Mouse (Mus musculus): ENCODE results near the gene Pacs1. TPM values are rescaled to one million over a fixed set of nuclear protein-coding genes. Genes with fewer than 3 reads are reported as not detected.

The Pacs1 gene
- polyA plus RNA-seq (2014; fragmentation: Illumina TruSeq; extraction: RNeasy Lipid Tissue Mini Kit (QIAGEN cat#74804); ENCODE audit: low replicate concordance): 0.74 TPM

GRCm38 (mm10) chr19:5272801-5273733, at the start of gene Pacs1:
Gene Pacs1 (minus strand): TSS chr19:5273119.

GRCm38 (mm10) chr19:5297903-5298800, 25.2 kb upstream of the Pacs1 start, which contains the start of gene Gal3st3:
Gene Gal3st3 (plus strand): TSS chr19:5298331.

GRCm38 (mm10) chr19:5294972-5295735, 22.2 kb upstream of the Pacs1 start, which contains the start of gene Sf3b2:
Gene Sf3b2 (minus strand): TSS chr19:5295455.

GRCm38 (mm10) chr19:5118384-5118698, 154.6 kb downstream of the Pacs1 start, which contains the start of gene Klc2:
Gene Klc2 (minus strand): TSS chr19:5118560.

GRCm38 (mm10) chr19:5106731-5107191, 166.2 kb downstream of the Pacs1 start, which contains the start of gene Rab1b:
Gene Rab1b (minus strand): TSS chr19:5107072.

GRCm38 (mm10) chr19:5098363-5099143, 174.4 kb downstream of the Pacs1 start, which contains the start of gene Cnih2:
Gene Cnih2 (minus strand): TSS chr19:5098521.

GRCm38 (mm10) chr19:5087884-5088728, 184.8 kb downstream of the Pacs1 start, which contains the start of gene Yif1a:
Gene Yif1a (plus strand): TSS chr19:5088538.

GRCm38 (mm10) chr19:5085145-5085863, 187.6 kb downstream of the Pacs1 start, which contains the start of gene Tmem151a:
Gene Tmem151a (minus strand): TSS chr19:5085531.

Other genes with a start within 250 kb of the Pacs1 start
- gene Slc29a2, start 249.3 kb downstream of the Pacs1 start, polyA plus RNA-seq (2014; fragmentation: Illumina TruSeq; extraction: RNeasy Lipid Tissue Mini Kit (QIAGEN cat#74804); ENCODE audit: low replicate concordance): not detected
- gene B4gat1, start 234.3 kb downstream of the Pacs1 start, polyA plus RNA-seq (2014; fragmentation: Illumina TruSeq; extraction: RNeasy Lipid Tissue Mini Kit (QIAGEN cat#74804); ENCODE audit: low replicate concordance): 7.2 TPM
- 0.30 TPM for gene AC124502.3, start 234.2 kb downstream of the Pacs1 start, polyA plus RNA-seq (2014; fragmentation: Illumina TruSeq; extraction: RNeasy Lipid Tissue Mini Kit (QIAGEN cat#74804); ENCODE audit: low replicate concordance)
- not detected for gene Brms1, start 231.8 kb downstream of the Pacs1 start, polyA plus RNA-seq (2014; fragmentation: Illumina TruSeq; extraction: RNeasy Lipid Tissue Mini Kit (QIAGEN cat#74804); ENCODE audit: low replicate concordance)
- gene Rin1, start 222.6 kb downstream of the Pacs1 start, polyA plus RNA-seq (2014; fragmentation: Illumina TruSeq; extraction: RNeasy Lipid Tissue Mini Kit (QIAGEN cat#74804); ENCODE audit: low replicate concordance): 0.26 TPM
- not detected for gene Cd248, start 205.0 kb downstream of the Pacs1 start, polyA plus RNA-seq (2014; fragmentation: Illumina TruSeq; extraction: RNeasy Lipid Tissue Mini Kit (QIAGEN cat#74804); ENCODE audit: low replicate concordance)
- gene Tmem151a, start 187.6 kb downstream of the Pacs1 start, polyA plus RNA-seq (2014; fragmentation: Illumina TruSeq; extraction: RNeasy Lipid Tissue Mini Kit (QIAGEN cat#74804); ENCODE audit: low replicate concordance): not detected
- gene Yif1a, start 184.6 kb downstream of the Pacs1 start, polyA plus RNA-seq (2014; fragmentation: Illumina TruSeq; extraction: RNeasy Lipid Tissue Mini Kit (QIAGEN cat#74804); ENCODE audit: low replicate concordance): 21.1 TPM
- gene Cnih2, start 174.6 kb downstream of the Pacs1 start, polyA plus RNA-seq (2014; fragmentation: Illumina TruSeq; extraction: RNeasy Lipid Tissue Mini Kit (QIAGEN cat#74804); ENCODE audit: low replicate concordance): not detected
- 0.67 TPM for gene Rab1b, start 166.0 kb downstream of the Pacs1 start, polyA plus RNA-seq (2014; fragmentation: Illumina TruSeq; extraction: RNeasy Lipid Tissue Mini Kit (QIAGEN cat#74804); ENCODE audit: low replicate concordance)
- not detected for gene Klc2, start 154.6 kb downstream of the Pacs1 start, polyA plus RNA-seq (2014; fragmentation: Illumina TruSeq; extraction: RNeasy Lipid Tissue Mini Kit (QIAGEN cat#74804); ENCODE audit: low replicate concordance)
- gene Sf3b2, start 22.3 kb upstream of the Pacs1 start, polyA plus RNA-seq (2014; fragmentation: Illumina TruSeq; extraction: RNeasy Lipid Tissue Mini Kit (QIAGEN cat#74804); ENCODE audit: low replicate concordance): 25.7 TPM
- gene Gal3st3, start 25.2 kb upstream of the Pacs1 start, polyA plus RNA-seq (2014; fragmentation: Illumina TruSeq; extraction: RNeasy Lipid Tissue Mini Kit (QIAGEN cat#74804); ENCODE audit: low replicate concordance): not detected
- gene Catsper1, start 62.6 kb upstream of the Pacs1 start, polyA plus RNA-seq (2014; fragmentation: Illumina TruSeq; extraction: RNeasy Lipid Tissue Mini Kit (QIAGEN cat#74804); ENCODE audit: low replicate concordance): not detected
- gene Cst6, start 76.5 kb upstream of the Pacs1 start, polyA plus RNA-seq (2014; fragmentation: Illumina TruSeq; extraction: RNeasy Lipid Tissue Mini Kit (QIAGEN cat#74804); ENCODE audit: low replicate concordance): 1.3 TPM
- gene Eif1ad, start 93.6 kb upstream of the Pacs1 start, polyA plus RNA-seq (2014; fragmentation: Illumina TruSeq; extraction: RNeasy Lipid Tissue Mini Kit (QIAGEN cat#74804); ENCODE audit: low replicate concordance): 18.5 TPM
- gene Banf1, start 94.0 kb upstream of the Pacs1 start, polyA plus RNA-seq (2014; fragmentation: Illumina TruSeq; extraction: RNeasy Lipid Tissue Mini Kit (QIAGEN cat#74804); ENCODE audit: low replicate concordance): 4.5 TPM
- 1.6 TPM for gene Sart1, start 115.6 kb upstream of the Pacs1 start, polyA plus RNA-seq (2014; fragmentation: Illumina TruSeq; extraction: RNeasy Lipid Tissue Mini Kit (QIAGEN cat#74804); ENCODE audit: low replicate concordance)
- gene Tsga10ip, start 129.4 kb upstream of the Pacs1 start, polyA plus RNA-seq (2014; fragmentation: Illumina TruSeq; extraction: RNeasy Lipid Tissue Mini Kit (QIAGEN cat#74804); ENCODE audit: low replicate concordance): not detected
- 1.9 TPM for gene Drap1, start 151.9 kb upstream of the Pacs1 start, polyA plus RNA-seq (2014; fragmentation: Illumina TruSeq; extraction: RNeasy Lipid Tissue Mini Kit (QIAGEN cat#74804); ENCODE audit: low replicate concordance)
- not detected for gene AI837181, start 152.0 kb upstream of the Pacs1 start, polyA plus RNA-seq (2014; fragmentation: Illumina TruSeq; extraction: RNeasy Lipid Tissue Mini Kit (QIAGEN cat#74804); ENCODE audit: low replicate concordance)
- not detected for gene Fosl1, start 174.4 kb upstream of the Pacs1 start, polyA plus RNA-seq (2014; fragmentation: Illumina TruSeq; extraction: RNeasy Lipid Tissue Mini Kit (QIAGEN cat#74804); ENCODE audit: low replicate concordance)
- gene Ccdc85b, start 184.8 kb upstream of the Pacs1 start, polyA plus RNA-seq (2014; fragmentation: Illumina TruSeq; extraction: RNeasy Lipid Tissue Mini Kit (QIAGEN cat#74804); ENCODE audit: low replicate concordance): 0.15 TPM
- 2.7 TPM for gene Fibp, start 187.5 kb upstream of the Pacs1 start, polyA plus RNA-seq (2014; fragmentation: Illumina TruSeq; extraction: RNeasy Lipid Tissue Mini Kit (QIAGEN cat#74804); ENCODE audit: low replicate concordance)
- not detected for gene Ctsw, start 195.4 kb upstream of the Pacs1 start, polyA plus RNA-seq (2014; fragmentation: Illumina TruSeq; extraction: RNeasy Lipid Tissue Mini Kit (QIAGEN cat#74804); ENCODE audit: low replicate concordance)
- gene Efemp2, start 200.8 kb upstream of the Pacs1 start, polyA plus RNA-seq (2014; fragmentation: Illumina TruSeq; extraction: RNeasy Lipid Tissue Mini Kit (QIAGEN cat#74804); ENCODE audit: low replicate concordance): 0.74 TPM
- not detected for gene Mus81, start 215.3 kb upstream of the Pacs1 start, polyA plus RNA-seq (2014; fragmentation: Illumina TruSeq; extraction: RNeasy Lipid Tissue Mini Kit (QIAGEN cat#74804); ENCODE audit: low replicate concordance)
- 164 TPM for gene Cfl1, start 217.3 kb upstream of the Pacs1 start, polyA plus RNA-seq (2014; fragmentation: Illumina TruSeq; extraction: RNeasy Lipid Tissue Mini Kit (QIAGEN cat#74804); ENCODE audit: low replicate concordance)
- gene 1700020D05Rik, start 230.7 kb upstream of the Pacs1 start, polyA plus RNA-seq (2014; fragmentation: Illumina TruSeq; extraction: RNeasy Lipid Tissue Mini Kit (QIAGEN cat#74804); ENCODE audit: low replicate concordance): not detected
- not detected for gene Snx32, start 237.4 kb upstream of the Pacs1 start, polyA plus RNA-seq (2014; fragmentation: Illumina TruSeq; extraction: RNeasy Lipid Tissue Mini Kit (QIAGEN cat#74804); ENCODE audit: low replicate concordance)